Mouse (Mus musculus) liver, embryonic 13.5 days (tissue): ENCODE data around the gene Diaph2. TPM values are rescaled to one million over a fixed set of nuclear protein-coding genes. Genes with fewer than 3 reads are reported as not detected.
A peak's percentile ranks its signal among the peaks of the same experiment; 100 is the strongest.

ENCODE experiments used
- ATAC-seq: fragments of 200-750 bp; cut with Nextera tagmentation; 2 replicates; pipeline ENCODE4 v1.8.0; 2017; ENCODE audit warnings: low read depth, mild to moderate bottlenecking, moderate number of reproducible peaks, moderate library complexity
- DNase-seq: peaks from one replicate; pipeline ENCODE4 v3.0.0; 2022
- H3K27ac ChIP-seq: fragments of 300-500 bp; sonication (generic); 2 replicates; pipeline ENCODE4 v1.5.1; 2015; ENCODE audit warnings: moderate library complexity, mild to moderate bottlenecking, inconsistent platforms
- H3K27me3 ChIP-seq: fragments of 300-500 bp; sonication (generic); 2 replicates; pipeline ENCODE4 v1.6.1; 2015; ENCODE audit warnings: mild to moderate bottlenecking, inconsistent platforms
- H3K36me3 ChIP-seq: fragments of 300-500 bp; sonication (generic); 2 replicates; pipeline ENCODE4 v1.6.1; 2015; ENCODE audit warnings: mild to moderate bottlenecking, inconsistent platforms
- H3K4me1 ChIP-seq: fragments of 300-500 bp; sonication (generic); replicated peaks from 2 replicates; pipeline ENCODE4 v1.6.1; 2015; ENCODE audit warnings: inconsistent platforms
- H3K4me2 ChIP-seq: fragments of 300-500 bp; sonication (generic); 2 replicates; pipeline ENCODE4 v1.6.1; 2015; ENCODE audit warnings: inconsistent platforms, mild to moderate bottlenecking, moderate library complexity
- H3K4me3 ChIP-seq: fragments of 300-500 bp; sonication (generic); replicated peaks from 2 replicates; pipeline ENCODE4 v1.5.1; 2015; ENCODE audit warnings: mild to moderate bottlenecking, inconsistent platforms
- H3K9ac ChIP-seq: fragments of 300-500 bp; sonication (generic); 2 replicates; pipeline ENCODE4 v1.6.1; 2015; ENCODE audit warnings: mild to moderate bottlenecking, inconsistent platforms
- H3K9me3 ChIP-seq: fragments of 300-500 bp; sonication (generic); replicated peaks from 2 replicates; pipeline ENCODE4 v1.6.1; 2016; ENCODE audit warnings: inconsistent platforms
- WGBS: fragments of 180-500 bp; shearing (Covaris S2); methylation state at CpG from one replicate; pipeline ENCODE4 v1.1.7; 2015; ENCODE audit not compliant: insufficient replicate concordance; 5-methylcytosine and 5-hydroxymethylcytosine counted together
- polyA plus RNA-seq: library from polyadenylated mRNA; unstranded; fragments of >200 nt; fragmentation: Nextera tagmentation; extraction: Ambion mirVana; gene quantifications from 2 replicates; pipeline ENCODE4 v1.2.1, GENCODE M21; 2015

Gene Diaph2
- 1.1 and 1.3 TPM in 2 replicates for polyA plus RNA-seq

DNA sequence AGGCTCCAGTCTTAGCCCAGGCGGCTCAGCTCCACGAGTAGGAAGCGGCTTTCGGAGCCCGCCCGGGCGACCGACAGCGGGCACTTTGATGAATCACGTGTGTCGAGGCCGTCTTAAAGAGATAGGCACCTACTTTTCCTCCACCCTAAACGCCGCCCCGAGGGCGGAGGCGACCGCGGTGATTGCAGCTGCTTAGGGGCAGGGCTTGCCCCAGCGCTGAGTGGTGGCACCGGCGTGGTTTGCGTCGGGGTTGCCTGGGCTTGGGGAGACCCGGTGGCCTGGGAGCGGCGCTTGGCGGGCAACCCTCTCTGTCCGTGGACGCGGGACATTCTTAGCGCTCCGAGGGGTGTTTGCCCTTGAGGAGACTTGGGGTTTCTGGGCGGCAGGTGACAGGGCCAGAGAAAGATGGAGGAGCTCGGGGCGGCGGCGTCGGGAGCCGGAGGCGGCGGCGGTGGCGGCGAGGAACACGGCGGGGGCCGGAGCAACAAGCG, at the start of gene Diaph2:
Gene Diaph2 (plus strand): TSS at position 172 of the 491 bp plus-strand sequence.
- DNase-seq (peak; percentile 50), ATAC-seq (peak; percentile 95)
- no peaks in the 10 kb centered on the region for H3K4me1 ChIP-seq
- H3K9ac ChIP-seq = peak within 1 kb of the TSS; percentile 49
- peak within 1 kb of the TSS; percentile 54 for H3K4me3 ChIP-seq
- H3K27ac ChIP-seq = no peak within 1 kb of the TSS
- H3K27me3 ChIP-seq = 0 out of 2 replicates have a peak, but pooled peaks cover 3% of the 10 kb centered on the region
- H3K9me3 ChIP-seq = no peaks in the 10 kb centered on the region
- H3K4me2 ChIP-seq = peak within 1 kb of the TSS; percentile 64
- WGBS = 16% methylated on average over 49 of the region's 49 CpGs
- no peaks in the 10 kb centered on the region for H3K36me3 ChIP-seq

DNA sequence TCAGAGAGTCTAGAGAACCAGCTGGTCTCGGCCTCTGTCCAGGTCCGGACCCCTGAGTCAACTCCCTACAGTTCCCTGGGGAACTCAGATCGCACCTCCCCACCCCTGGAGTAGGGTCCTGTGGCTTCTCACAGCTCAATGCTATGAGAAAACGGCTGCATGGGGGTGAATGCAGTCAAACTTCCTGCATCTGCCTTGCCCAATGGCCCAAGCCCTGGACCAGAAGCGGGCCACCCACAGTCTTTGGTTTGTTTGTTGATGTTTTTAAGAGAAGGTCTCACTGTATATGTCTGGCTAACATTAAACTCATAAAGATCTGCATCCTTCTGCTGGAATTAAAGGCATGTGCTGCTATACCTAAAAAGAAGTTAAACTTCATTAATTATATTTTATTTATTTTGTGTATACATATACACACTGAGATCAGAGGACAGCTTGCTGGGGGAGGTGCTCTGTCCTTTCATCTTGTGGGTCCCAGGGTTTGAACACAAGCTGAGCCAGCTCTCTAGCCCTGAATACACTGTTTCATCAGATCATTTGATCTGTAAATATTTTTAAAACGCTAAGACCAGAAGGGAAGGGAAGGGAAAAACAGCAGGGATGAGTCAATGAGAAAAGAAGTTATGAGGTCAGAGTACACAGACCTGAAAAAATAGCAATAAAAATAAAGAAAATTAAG, 47.8 kb upstream of the Diaph2 start:
- 54% methylated on average over 6 of the region's 6 CpGs for WGBS
- DNase-seq = no peak

DNA sequence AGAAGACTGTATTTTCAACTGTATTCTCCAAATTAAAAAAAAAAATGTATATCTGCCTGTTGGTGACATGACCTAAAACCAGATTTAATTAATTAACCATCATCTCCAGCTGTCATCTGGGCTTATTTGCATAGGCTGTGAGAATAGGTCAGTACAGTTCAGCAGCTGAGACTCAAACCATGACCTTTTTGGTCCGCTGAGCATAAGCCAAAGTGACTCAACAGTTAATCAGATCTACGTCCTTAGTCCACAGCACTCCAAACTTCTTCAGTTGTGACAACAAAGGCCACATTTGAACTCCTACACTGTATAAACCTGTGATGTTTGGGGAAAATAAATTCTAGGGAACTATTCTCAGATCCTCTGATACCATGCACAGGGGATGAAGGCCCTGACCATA, 39.9 kb upstream of the Diaph2 start:
- no peaks in the 10 kb centered on the region for H3K9me3 ChIP-seq
- H3K27ac ChIP-seq = no peak overlapping the region
- H3K27me3 ChIP-seq = no peaks in the 10 kb centered on the region
- DNase-seq (no peak), ATAC-seq (no peak)
- no peak overlapping the region for H3K4me3 ChIP-seq
- no peak overlapping the region for H3K4me2 ChIP-seq
- 72% methylated on average over 2 of the region's 2 CpGs for WGBS
- no peaks in the 10 kb centered on the region for H3K4me1 ChIP-seq
- H3K9ac ChIP-seq = no peak overlapping the region
- H3K36me3 ChIP-seq = no peaks in the 10 kb centered on the region

More for the DNA sequence above, 47.8 kb upstream of the Diaph2 start:
- Histone ChIP-seq H3K4me3 (no peak overlapping the region), H3K4me2 (no peak overlapping the region), H3K27me3 (no peaks in the 10 kb centered on the region), H3K4me1 (no peaks in the 10 kb centered on the region), H3K9me3 (no peaks in the 10 kb centered on the region), H3K27ac (no peak overlapping the region), H3K9ac (no peak overlapping the region), H3K36me3 (no peaks in the 10 kb centered on the region)
- ATAC-seq = no peak

DNA sequence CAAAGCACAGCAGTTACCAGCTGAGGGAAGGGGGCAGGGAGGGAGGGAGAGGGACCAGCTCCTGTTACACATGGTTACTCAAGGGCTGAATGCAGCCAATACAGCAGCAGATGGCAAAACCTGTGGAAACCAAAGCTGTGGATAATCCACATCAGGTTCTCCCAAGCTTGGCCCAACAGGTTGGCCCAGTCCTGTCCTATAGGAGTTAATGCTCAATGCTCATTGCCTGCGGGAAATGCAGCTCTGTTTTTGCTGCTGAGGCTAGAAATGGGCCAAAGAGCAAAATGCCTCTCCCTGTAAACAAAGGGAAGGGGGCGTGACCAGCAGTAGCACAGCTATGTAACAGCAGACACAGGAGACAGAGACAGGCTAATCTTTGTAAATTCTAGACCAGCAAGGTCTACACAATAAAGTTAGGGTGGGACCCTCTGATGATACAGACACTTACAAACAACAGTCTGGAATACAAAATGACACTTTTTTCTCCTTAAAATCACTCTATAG, 20.8 kb upstream of the Diaph2 start:
- DNase-seq = no peak
- Histone ChIP-seq H3K36me3 (no peaks in the 10 kb centered on the region), H3K4me2 (no peak overlapping the region), H3K9me3 (no peaks in the 10 kb centered on the region), H3K27ac (no peak overlapping the region), H3K4me1 (no peaks in the 10 kb centered on the region), H3K4me3 (no peak overlapping the region), H3K9ac (no peak overlapping the region), H3K27me3 (no peaks in the 10 kb centered on the region)
- no peak for ATAC-seq
- 36% methylated on average over 2 of the region's 2 CpGs for WGBS

DNA sequence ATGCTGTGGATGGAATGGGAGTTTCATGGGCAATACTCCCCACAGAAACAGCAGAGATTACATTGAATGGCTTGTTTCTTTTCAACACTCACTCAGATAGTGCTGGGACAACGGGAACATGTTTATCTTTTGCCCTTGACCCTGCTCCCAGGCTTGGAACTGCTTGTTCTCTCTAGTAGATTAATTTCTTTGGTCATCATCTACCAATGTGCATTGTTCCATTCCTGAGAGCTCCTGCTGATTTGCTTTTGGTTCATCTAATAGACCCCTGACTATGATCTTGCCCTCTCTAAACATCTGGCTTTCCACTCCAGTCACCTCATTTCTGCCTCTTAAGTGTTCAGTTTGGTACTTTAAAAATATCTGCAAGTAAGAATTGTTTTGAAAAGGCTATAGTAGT, 13.0 kb upstream of the Diaph2 start:
- no peak overlapping the region for H3K4me2 ChIP-seq
- no peaks in the 10 kb centered on the region for H3K9me3 ChIP-seq
- WGBS = 31% methylated on average over 1 of the region's 1 CpGs
- no peaks in the 10 kb centered on the region for H3K27me3 ChIP-seq
- H3K9ac ChIP-seq = no peak overlapping the region
- H3K36me3 ChIP-seq = no peaks in the 10 kb centered on the region
- ATAC-seq = no peak
- DNase-seq = no peak
- no peak overlapping the region for H3K27ac ChIP-seq
- no peaks in the 10 kb centered on the region for H3K4me1 ChIP-seq
- no peak overlapping the region for H3K4me3 ChIP-seq

DNA sequence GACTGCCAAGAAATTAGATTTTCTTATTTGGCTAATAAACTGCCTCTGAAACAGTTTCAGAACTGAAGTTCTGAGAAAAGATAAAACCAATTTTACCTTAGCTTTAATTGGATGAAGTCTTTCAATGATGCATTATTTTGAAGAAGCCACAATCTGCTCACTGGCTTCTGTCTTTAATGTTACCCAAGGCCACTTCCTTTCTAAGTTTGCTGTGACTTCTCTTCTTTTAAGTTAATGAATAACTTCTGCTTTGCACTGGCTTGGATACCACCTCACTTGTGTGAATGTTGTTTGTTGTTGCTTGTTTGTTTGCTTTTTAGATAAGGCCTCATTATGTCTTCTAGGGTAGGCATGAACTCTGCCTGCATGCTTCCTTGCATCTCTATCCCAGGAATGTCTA, 10.3 kb upstream of the Diaph2 start:
- Histone ChIP-seq H3K4me1 (no peaks in the 10 kb centered on the region), H3K27ac (no peak overlapping the region), H3K9ac (no peak overlapping the region), H3K4me2 (no peak overlapping the region), H3K4me3 (no peak overlapping the region), H3K36me3 (no peaks in the 10 kb centered on the region), H3K27me3 (no peaks in the 10 kb centered on the region), H3K9me3 (no peaks in the 10 kb centered on the region)
- ATAC-seq (no peak), DNase-seq (no peak)

DNA sequence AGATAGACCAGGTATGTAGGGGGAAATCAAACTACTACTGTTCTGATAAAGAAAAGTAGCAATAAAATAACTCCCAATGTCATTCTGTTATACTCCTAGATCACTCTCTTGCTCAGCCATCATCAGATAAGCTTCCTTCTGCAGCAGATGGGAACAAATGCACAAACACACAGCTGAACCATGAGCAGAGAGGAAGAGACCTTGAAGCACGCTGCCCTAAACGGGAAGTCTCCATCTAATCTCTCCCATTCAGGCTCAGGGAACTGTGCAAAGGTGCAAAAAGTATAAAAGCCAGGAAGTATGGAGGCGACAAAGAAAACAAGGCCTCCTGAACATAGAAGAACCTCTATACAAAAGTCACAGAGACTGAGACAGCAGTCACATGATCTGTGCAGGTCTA, 6.6 kb upstream of the Diaph2 start:
- ATAC-seq = no peak

DNA sequence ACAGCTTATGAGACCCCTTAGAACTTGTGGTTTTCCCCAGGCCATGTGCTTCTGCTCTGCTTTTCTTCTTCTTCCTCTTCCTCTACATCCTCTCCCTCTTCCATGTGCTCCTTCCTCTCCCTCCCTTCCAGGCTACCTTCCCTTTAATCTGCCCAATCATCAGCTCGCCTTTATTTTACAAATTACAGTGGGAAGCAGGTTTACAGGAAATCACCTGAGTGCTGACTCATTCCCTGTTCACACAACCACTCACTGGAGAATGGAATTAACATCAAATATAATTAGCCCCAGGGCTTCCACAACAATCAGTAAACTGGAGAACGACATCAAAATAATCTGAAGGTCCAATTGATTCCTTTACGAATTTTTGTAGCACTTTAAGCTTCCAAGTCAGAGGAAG, 3.6 kb upstream of the Diaph2 start:
- Histone ChIP-seq H3K4me2 (no peak overlapping the region), H3K9ac (no peak overlapping the region), H3K4me1 (no peaks in the 10 kb centered on the region), H3K4me3 (no peak overlapping the region), H3K27me3 (0 out of 2 replicates have a peak, but pooled peaks cover 3% of the 10 kb centered on the region), H3K27ac (no peak overlapping the region), H3K9me3 (no peaks in the 10 kb centered on the region), H3K36me3 (no peaks in the 10 kb centered on the region)
- DNase-seq = no peak
- no peak for ATAC-seq
- 45% methylated on average over 3 of the region's 3 CpGs for WGBS

More for the DNA sequence above, 6.6 kb upstream of the Diaph2 start:
- no peak overlapping the region for H3K9ac ChIP-seq
- no peaks in the 10 kb centered on the region for H3K27me3 ChIP-seq
- no peak for DNase-seq
- no peak overlapping the region for H3K27ac ChIP-seq
- WGBS = 18% methylated on average over 3 of the region's 3 CpGs
- H3K4me2 ChIP-seq = no peak overlapping the region
- no peaks in the 10 kb centered on the region for H3K36me3 ChIP-seq
- no peaks in the 10 kb centered on the region for H3K9me3 ChIP-seq
- no peak overlapping the region for H3K4me3 ChIP-seq
- no peaks in the 10 kb centered on the region for H3K4me1 ChIP-seq

DNA sequence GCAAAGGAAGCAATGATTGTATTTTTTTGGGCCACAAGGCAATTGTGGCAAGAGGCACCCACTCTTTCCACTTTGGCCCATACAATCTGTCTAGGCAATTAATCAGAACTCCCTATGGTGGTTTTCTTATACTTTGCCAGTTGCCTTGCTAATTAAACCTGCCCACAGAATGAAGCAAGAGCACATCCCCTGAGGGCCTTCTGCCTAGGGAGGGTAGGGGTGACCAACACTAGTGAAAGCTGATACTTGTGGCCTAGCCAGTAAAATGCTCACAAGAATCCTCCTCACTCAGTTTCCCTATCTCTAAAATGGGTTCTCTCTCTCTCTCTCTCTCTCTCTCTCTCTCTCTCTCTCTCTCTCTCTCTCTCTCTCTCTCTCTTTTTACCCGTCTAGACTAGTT, 440 bp upstream of the Diaph2 start:
- Histone ChIP-seq H3K36me3 (no peaks in the 10 kb centered on the region), H3K4me3 (peak overlapping the region; percentile 54; the same call in 1 of the 2 replicates), H3K27me3 (0 out of 2 replicates have a peak, but pooled peaks cover 3% of the 10 kb centered on the region), H3K4me2 (peak overlapping the region; percentile 64; the same call in 1 of the 2 replicates), H3K27ac (no peak overlapping the region), H3K4me1 (no peaks in the 10 kb centered on the region), H3K9ac (no peak overlapping the region), H3K9me3 (no peaks in the 10 kb centered on the region)
- no peak for DNase-seq
- 20% methylated on average over 1 of the region's 1 CpGs for whole genome bisulfite sequencing
- ATAC-seq = 0 out of 2 replicates have a peak, but pooled peaks have one; percentile 11

DNA sequence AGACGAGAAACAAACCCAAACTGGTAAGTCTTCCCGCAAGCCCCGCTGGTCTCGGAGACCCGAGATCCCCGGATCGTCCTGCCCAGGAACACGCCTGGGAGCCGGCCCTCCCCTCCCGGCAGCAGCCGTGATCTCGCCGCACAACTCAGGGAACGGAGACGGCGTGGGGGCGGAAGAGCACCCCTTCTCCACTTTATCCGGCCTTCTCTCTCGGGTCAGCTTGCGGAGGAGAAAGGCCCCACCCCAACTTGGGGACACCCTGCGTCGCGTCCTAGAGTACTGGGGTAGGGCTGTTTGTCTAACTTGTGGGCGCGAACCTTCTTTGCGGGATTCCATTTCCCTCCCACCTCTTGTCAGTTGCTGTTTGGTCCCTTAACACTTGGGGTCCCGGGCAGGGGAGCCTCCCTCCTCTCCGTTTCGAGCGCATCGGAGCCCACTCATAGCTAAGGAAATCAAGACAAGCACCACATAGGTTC, 590 bp downstream of the Diaph2 start:
- Histone ChIP-seq H3K9ac (peak overlapping the region; percentile 49), H3K9me3 (no peaks in the 10 kb centered on the region), H3K4me2 (peak overlapping the region; percentile 64), H3K36me3 (no peaks in the 10 kb centered on the region), H3K4me1 (no peaks in the 10 kb centered on the region), H3K27ac (no peak overlapping the region), H3K27me3 (0 out of 2 replicates have a peak, but pooled peaks cover 3% of the 10 kb centered on the region), H3K4me3 (peak overlapping the region; percentile 54)
- WGBS = 13% methylated on average over 24 of the region's 31 CpGs
- ATAC-seq (peak; percentile 51), DNase-seq (no peak)

DNA sequence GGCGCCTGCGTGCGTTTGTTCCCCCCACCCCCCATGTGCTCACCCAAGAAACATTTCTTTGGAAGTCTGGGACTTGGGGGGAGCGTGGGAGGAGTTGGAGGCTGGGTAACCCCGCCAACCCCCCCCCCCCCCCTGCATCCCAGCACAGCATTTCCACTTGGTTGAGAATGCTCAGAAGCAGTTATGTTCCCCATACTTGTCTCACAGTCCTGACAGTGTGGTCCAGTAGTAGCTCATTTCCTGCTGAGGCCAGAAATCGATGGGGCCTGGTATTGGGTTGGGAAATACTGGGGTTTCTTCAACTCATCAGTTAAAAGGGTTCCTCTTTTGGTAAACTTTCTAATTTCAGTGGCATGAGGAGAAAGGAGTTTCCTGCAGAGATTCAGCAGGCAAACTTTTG, 1.1 kb downstream of the Diaph2 start:
- Histone ChIP-seq H3K36me3 (no peaks in the 10 kb centered on the region), H3K27ac (no peak overlapping the region), H3K4me1 (no peaks in the 10 kb centered on the region), H3K4me3 (peak overlapping the region; percentile 54), H3K4me2 (peak overlapping the region; percentile 64), H3K27me3 (0 out of 2 replicates have a peak, but pooled peaks cover 3% of the 10 kb centered on the region), H3K9ac (0 out of 2 replicates have a peak overlapping the region, but pooled peaks have one; percentile 49), H3K9me3 (no peaks in the 10 kb centered on the region)
- DNase-seq = no peak
- no peak for ATAC-seq
- 13% methylated on average over 6 of the region's 6 CpGs for WGBS

DNA sequence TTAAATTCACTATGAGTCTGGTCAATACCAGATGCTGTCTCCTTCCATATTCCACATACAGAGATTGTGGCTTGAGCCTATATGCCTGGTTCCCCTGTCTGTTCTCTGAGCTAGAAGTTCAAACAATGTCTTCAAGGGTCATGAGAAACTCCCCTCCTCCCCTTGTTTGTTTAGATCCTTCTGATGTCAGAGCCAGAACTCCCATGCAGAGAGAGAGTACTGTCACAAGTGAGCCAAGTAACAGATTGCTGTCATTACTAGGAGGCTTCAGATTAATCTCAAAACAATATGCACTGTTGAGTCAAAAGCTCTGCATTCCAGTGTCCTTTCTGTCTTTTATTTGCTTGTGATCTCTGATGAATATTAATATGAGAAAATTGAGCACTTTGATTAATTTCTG, 7.1 kb downstream of the Diaph2 start:
- ATAC-seq (no peak), DNase-seq (no peak)
- H3K27me3 ChIP-seq = no peaks in the 10 kb centered on the region
- no peak overlapping the region for H3K9ac ChIP-seq
- H3K4me2 ChIP-seq = no peak overlapping the region
- no peak overlapping the region for H3K27ac ChIP-seq
- no peaks in the 10 kb centered on the region for H3K36me3 ChIP-seq
- no peak overlapping the region for H3K4me3 ChIP-seq
- H3K4me1 ChIP-seq = no peaks in the 10 kb centered on the region
- no peaks in the 10 kb centered on the region for H3K9me3 ChIP-seq
